Mouse (Mus musculus) 3T3-L1 (cell line): ENCODE measurements around the gene Dock4.

Experiments used
- DNase-seq: peaks from one replicate; pipeline ENCODE4 v3.0.0-alpha.2; 2015; ENCODE audit warnings: low read depth, low spot score

The Dock4 gene

DNA sequence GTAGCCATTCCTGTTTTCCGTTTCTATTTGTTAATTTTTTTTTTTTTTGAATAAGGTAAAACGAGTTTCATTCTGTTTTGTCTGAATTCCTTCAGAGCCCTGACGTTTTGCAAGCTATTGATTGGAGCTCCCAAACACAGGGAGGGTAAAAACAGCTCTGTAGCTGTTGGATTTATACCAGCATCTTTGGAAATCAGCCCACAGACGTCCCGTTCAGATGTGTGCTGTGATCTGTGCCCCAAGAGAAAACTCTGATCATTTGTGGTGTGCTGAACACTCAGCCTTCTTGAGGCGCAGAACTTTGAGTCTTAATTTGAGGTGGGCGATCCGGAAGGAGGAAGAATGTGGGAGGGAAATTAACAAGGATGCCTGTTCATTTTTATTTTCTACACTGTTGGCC lies 62.7 kb downstream of the Dock4 start:
- DNase-seq, result no peak

DNA sequence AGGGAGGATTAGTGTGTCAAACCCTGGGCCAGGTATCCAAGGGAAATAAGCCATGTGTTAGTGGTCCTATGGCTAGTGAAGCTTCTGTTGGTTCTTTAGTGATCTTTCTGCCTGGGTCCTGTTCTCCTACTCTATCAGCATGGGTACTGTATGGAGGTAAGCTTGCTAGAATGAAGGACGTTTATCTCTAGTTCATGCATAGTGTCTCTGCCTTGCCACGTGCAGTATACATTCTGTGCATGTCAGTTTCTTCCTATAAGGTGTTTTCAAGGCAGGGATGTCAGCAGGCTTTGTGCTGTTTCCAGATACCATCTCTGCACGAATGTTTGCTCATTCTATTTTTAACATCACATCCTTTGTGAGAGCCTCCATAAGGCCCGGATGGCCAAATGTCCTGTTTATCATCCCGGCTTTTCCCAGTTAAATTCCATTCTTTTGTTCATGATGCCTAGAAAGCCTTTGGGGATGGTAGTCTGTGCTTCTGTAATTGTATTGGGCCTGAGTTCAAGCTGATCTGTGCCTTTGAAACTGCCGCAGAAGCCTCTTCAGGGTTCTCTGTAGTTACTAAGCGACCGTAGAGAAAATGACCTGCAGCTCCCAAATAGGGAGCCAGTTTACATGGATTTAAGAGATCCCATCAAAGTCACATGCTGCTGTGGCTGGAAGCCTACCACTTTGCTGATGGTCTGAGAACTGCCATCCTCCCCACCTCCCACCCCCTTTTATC lies 66.1 kb downstream of the Dock4 start:
- DNase-seq, result no peak

DNA sequence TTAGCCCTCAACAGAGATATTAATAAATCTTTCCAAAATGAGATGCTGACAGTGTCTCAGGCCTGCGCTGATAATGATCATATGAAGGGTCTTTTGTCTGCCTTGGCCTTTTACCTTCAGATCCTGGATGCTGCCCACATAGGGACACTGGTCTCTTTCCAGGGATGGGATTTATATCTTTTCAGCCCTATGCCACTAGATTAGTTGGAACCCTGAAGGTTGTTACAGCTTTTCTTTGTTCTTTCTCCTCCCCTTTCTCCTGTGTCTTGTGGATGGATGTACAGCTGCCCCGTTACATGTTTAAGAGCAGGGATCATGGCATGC lies 66.6 kb downstream of the Dock4 start:
- no peak for DNase-seq

DNA sequence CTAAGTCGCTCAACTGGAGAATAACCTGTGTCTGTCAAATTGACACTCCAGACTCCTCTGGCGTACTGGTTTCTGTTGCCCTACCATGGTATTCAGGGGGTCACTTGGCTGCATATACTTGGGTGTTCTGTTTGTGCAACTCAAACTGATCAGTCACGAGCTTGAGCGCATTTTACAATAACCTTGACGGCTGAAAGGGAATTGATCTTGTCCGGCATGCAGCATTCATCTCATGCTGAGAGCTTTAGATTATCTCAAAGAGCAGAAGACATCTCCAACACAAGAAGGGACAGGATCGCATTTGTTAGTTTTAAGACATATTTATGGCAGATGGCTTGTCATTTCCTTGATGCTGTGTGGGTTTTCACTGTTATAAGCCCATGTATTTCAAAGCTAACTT lies 67.2 kb downstream of the Dock4 start:
- no peak for DNase-seq

DNA sequence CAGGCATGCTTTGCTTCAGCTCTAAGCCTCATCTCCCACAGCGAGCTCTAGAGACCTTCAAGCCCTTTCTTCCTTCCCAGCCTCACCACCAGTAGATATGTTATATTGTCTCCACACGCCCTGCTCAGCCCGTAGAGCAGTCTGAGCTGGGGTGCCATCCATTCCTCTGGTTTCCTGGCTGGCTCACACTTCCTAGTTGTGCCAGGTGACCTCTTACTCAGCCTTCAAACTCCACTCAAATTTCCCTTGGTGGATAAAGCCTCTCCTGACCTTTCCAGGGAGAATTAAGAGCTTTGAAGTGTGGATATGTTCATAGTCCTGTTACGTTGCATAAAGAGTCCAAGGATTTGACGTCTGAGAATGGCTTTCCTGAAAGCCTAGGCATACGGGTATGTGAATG lies 68.3 kb downstream of the Dock4 start:
- no peak for DNase-seq

DNA sequence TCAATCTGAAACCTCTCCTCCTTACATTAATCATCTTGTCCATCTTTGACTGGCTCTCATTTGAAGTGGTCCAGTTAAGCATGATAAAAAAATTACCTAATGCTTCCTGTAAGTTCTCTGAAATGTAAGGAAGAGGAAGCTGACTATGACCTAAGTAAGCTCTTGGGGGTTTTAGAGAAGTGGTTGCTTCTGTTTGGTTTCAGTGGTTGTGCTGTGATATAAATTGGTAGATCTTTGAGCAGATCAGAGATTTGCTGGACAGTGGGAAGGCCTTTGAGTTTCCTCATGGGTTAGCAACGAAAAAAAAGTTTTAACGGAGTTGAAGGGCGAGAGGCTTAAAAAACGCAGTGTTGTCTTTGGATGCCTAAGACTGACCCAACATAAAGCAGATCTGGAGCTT lies 76.7 kb downstream of the Dock4 start:
- no peak for DNase-seq

DNA sequence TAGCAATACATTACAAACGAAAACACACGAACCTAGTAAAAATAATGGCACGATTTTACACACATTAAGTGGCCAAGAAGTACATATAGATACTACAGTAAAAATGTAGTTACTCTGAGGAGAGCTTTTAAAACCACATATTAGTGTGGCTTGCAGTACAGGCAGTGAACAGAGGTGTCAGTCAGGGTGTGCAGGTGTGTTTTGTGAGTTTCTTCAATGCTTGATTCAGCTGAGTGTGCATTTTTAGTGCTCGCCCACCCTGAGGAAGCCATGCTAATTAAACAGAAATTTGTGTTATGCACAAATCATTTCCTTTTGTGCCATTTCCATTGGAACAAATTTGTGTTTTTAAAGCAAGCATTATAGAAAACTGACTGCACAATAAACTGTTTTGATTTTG lies 77.3 kb downstream of the Dock4 start:
- no peak for DNase-seq

DNA sequence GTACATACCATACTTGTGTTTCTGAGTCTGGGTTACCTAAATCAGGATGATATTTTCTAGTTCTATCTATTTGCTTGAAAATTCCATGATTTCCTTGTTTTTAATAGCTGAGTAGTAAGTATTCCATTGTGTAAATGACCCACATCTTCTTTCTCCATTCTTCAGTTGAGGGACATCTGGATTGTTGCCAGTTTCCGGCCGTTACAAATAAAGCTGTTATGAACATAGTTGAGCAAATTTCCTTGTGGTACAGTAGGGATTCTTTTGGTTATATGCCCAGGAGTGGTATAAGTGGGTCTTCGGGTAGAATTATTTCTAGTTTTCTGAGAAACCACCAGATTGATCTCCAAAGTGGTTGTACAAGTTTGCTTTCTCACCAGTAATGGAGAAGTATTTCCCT lies 79.3 kb downstream of the Dock4 start:
- no peak for DNase-seq

DNA sequence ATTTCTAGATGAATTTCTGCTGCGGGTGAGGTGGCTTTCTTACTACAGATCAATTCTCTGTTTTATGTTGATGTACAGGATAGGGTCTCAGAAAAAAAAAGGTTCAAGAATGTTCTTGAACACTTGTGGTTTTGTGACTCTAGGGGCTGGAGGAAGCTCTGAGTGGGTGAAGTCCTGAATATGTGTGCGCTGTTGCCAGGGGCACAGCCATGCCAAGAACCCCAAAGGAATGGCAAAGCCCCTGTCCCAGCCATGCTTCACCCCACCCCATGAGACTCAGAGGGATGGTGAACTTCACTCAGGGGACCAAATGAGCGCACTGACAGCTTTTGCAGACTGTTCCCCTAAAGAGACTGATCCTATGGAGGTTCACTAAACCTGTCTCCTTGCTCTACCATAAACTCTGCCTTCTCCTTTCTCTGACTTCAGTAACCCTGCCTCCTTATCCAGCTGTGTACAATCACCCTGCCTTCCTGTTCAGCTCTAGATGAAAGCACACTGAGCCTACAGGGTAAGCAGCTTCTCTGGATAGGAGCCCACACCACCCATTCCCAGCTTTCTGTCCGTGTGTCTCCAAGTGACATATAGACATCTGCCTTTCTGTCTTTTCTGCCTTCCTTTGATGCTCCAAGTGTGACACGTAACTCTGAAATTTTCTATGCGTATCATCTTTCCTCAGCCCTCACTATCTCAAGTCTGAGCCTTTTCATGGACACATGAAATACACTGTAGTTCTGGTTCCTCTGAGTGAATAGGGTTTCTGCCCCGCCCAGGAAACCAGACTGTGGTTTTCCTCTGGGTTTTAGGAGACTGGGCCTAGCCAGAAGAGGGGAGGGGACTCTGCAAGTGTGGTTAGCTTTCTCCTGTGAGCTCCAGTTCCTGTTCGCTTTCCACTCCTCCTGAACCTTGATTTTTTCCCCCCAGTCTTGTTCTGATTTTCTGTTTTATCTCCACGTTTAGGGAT lies 90.2 kb downstream of the Dock4 start:
- DNase-seq, result peak; percentile 87

DNA sequence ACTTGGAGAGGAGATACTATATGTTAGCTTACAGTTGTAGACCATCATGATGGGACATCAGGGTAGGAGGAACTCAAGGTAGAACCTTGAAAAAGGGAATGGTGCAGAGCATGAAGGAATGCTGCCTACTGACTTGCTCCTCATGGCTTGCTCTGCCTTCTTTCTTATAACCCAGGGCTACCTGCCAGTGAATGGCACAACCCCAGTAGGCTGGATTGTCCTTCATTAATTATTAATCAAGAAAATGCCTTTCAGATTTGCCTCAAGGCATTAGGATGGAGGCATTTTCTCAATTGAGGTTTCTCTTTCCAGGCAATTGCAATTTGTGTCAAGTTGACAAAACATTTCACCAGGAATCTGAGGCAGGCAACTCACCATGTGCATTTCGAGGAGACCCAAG lies 92.1 kb downstream of the Dock4 start:
- DNase-seq, result no peak

DNA sequence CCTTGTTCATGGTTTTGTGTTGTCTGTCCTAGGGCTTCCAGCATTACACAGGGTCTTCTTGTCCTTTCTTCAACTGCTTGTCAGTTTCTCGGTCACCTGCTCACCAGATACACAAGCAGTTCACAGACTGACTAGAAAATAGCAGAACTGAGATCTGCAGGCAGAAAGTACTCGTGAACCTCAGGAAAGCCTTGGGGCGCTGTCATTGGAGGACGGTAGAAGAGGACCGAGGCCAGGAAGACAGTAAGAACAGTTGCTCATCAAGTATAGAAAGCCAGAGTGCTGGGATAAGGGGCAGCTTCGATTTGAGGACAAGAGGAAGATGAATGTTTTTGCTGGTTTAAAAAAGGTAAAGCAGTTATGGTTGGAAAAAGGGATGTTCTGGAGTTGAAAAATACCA lies 92.6 kb downstream of the Dock4 start:
- DNase-seq, result no peak

DNA sequence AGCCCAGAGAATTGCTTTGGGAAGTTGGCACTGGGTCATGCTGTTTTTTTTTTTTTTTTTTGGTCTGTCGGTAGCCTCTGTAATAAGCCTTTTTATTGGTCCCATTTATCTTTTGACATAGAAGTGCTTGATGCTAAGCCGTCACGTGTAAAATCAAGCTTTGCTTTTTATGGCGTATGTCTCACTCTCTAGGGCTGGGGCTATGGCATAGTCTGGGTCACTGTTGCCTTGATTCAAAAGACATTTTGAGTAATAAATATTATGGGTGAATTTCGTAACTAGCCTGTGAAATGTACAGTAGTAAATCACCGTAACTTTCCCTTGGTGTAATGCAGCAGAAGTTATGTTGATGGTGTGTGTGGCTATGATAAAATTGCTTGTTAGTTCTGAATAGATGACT lies 93.0 kb downstream of the Dock4 start:
- DNase-seq, result no peak

DNA sequence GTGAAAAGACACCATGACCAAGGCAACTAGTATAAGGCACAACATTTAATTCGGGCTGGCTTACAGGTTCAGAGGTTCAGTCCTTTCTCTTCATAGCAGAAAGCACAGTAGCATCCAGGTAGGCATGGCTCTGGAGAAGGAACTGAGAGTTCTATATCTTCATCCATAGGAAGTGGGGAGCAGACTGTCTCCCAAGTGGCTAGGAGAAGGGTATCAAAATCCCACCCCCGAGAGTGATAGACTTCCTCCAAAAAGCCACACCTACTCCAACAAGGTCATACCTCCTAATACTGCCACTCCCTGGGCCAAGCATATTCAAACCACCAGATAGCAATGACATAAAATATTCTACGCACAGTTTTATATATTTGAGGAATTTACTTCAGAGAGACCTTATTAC lies 98.5 kb downstream of the Dock4 start:
- DNase-seq, result no peak

DNA sequence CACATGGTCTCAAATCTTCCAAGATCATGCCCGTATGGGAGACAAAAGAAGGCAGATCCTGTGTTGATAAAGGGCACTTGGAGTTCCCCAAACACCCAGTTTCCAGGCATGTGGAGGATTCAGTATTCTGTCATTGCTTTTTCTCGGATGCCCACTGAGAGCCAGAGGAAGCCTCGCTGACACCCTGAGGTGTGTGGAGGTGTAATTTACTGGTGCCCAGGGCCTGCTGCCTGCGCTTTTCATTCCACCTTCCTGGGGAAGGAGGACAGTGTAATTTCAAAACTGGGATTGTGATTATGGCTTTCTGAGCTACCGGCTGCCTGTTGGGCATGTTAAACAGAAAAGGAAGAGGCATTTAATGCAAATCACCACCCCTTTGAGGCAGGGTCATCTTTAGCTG lies 101.1 kb downstream of the Dock4 start:
- no peak for DNase-seq

DNA sequence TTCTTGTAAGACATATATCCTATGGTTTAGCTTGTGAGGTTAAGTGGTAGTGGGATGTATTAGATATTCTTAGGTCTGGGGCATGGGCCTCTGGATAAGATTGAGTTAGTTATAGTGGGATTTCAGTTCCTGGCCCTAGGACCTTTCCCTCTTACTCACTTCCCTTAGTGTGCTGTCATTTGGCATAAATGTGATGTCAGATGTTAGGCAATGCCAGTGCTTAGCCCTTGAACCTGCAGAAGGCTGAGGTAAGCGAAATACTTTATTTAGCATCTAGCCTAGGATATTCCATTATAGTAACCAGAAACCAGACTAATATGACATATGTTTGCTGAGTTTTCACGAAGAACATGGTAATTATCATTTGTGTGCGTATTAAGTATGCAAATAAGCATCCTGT lies 105.6 kb downstream of the Dock4 start:
- DNase-seq, result no peak

DNA sequence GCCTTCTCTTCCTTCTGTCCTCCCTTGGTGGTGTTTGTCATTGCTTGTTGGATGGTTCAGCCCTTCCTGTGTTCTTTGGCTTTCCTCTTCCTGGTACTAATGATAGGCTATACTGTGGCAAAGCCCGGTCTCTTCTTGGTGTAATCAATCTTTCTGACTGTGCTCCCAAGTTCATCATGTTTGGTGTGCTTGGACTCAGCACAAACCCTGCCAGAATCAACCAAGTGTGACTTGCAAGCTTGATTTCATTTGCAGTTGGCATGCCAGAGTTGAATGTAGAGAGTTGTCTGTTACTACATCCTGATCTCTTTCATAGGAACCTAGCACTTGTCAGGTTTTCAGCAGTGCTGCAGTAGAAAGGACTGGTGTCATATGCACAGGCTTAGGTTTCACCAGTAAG lies 106.4 kb downstream of the Dock4 start:
- no peak for DNase-seq

DNA sequence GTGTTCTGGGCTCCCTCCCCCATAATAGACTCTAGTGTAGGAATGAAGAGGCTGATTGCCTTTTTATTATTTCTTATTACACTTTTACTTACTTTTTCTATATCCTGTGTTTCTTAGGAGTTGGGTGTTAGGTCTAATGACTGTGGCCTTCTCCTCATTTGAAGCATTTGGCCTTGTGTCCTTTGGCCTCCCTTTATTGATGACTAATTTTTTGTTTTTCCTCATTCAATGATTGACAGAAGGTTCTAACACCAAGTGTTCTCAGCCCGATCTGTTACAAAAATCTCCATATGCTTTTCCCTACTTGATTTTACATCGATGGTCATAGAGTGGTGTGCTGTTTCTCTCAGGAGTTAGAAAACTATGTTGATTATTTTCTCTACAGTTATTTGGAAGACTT lies 108.2 kb downstream of the Dock4 start:
- no peak for DNase-seq

DNA sequence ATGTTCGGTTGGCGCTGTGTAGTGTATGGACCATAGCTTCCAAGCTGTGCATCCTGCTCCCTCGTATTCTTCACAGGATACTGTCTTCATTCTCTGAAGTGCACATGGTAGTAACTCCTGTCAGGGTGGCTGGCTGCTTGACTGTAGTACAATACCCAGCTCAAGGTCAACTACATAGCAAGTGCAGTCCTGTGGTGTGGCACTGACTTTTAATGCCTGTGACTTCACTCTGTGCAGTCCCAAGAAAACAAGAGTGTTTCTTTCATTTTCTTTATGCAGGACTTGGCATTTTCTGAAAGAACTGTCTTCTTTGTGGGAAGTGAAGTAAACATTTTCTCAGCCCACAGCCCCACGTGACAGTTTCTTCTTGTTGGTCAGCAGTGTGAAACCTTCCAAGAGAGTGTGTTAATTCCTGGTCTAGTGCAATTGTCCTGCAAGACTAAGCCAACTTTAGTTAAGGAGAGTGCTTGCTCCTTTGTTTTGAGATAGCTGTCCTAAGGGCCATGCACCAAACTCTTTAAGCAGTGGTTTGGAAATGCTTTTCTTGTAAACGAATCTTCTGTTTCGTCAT lies 109.3 kb downstream of the Dock4 start:
- no peak for DNase-seq

DNA sequence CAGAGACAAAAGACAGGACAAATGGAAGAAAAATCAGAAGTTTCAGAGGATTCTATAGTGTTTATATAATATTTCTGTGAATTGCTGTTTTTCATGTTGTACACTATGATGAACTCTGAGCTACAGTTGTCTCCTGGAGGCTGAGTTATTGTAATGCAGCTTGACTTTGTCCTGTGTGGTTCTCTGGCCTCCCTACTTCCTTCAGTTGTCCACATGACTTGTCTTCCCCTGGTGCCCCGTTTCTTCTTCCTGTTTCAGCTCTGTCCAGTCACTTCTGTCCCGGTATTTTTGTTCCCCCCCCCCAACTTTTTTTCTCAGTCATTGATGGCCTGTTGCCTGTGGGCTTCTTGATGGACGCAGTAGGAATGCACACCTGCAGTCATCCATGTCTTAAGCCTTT lies 112.8 kb downstream of the Dock4 start:
- DNase-seq, result no peak

DNA sequence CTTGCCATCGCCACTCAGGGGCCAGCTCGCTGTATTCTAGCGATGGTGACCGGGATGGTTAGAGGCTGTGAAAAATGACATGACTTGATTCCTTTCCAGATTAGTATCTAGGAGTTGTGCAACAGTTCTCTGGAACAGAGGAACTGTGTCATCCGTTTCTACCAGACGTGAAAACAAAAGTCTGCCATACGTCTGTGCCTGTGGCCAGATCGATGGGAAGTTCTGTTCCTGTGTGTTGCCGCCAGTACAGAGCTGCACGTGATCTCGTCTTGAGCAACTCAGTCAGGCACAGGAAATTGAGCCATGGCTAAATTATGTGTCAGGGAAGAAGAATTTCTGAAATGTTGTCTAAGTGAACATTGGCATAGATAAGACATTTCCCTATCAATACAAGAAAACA lies 113.4 kb downstream of the Dock4 start:
- DNase-seq, result peak; percentile 66

DNA sequence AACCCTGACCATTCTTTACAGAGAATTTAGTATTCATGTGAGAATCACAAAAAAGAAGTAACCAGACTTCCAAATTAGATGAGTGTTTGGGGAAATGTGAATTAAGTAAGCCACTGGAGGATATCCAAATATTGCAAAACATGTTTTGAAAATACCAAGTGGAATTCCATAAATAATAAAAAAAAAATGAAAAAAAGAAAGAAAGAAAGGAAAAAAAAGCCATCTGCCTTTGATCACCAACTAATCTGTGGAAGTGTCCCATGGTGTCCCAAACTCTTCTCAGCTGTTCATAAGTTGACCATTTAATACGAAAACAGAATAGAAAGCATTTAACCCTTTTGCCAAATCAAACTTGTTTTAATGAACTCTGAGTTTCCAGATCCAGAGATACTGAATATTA lies 118.0 kb downstream of the Dock4 start:
- DNase-seq, result no peak

DNA sequence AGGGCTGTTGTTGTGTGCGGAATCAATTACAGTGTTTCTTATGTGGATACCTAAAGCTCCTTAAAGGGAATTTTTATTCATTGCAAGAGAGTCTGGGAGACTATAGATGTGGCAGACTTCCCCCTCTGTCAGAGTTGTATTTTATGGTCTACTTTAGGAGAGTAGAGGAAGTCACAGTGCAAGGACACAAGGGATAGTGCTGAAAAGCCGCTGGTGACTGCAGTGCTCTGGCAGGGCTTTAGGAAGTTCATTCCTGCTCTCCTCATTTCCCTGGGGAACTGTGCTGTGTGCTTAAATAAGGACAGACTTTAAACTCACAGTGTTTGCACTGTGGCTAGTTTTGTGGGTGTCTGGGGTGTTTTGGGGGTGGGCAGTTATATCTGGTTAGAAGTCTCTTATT lies 118.5 kb downstream of the Dock4 start:
- DNase-seq, result no peak

DNA sequence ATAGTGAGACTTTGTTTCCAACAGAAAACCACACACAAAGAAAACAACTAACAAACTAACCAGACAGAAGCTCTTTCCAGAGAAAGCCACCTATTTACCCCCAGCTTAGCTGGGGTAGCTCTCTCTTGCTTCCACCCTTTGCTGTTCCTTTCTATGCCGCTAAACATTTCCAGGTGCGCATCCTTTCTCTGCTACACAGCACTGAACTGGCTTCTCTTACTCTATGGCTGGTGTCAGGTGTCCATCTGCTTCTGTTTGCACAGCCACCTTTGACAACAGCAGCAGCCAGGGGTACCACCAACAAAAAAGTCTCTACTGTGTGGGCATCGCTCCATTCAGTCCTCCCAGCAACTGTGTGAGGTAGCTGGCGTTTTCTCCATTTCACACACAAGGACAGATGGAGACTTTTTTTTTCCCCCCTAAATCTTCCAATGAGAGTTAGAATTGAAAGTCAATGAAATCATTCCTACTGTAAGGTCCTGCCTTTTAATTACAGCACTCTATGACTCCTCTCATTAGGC lies 122.7 kb downstream of the Dock4 start:
- no peak for DNase-seq
